Mouse (Mus musculus) C2C12 (cell line): Measurements from ENCODE around the gene Kcnip1. TPM values are rescaled to one million over a fixed set of nuclear protein-coding genes. Genes with fewer than 3 reads are reported as not detected.

Experiments
- H3K27me3 ChIP-seq: one replicate; pipeline ENCODE4 v1.6.1; 2011; ENCODE audit not compliant: control insufficient read depth, insufficient read depth, insufficient read length
- H3K36me3 ChIP-seq: one replicate; pipeline ENCODE4 v1.6.1; 2011; ENCODE audit not compliant: control insufficient read depth, insufficient read depth
- H3K4me3 ChIP-seq: one replicate; pipeline ENCODE4 v1.5.1; 2011; ENCODE audit warnings: mild to moderate bottlenecking, control low read depth; ENCODE audit not compliant: poor library complexity, insufficient read depth, severe bottlenecking
- H3K79me2 ChIP-seq: one replicate; pipeline ENCODE4 v1.6.1; 2011; ENCODE audit not compliant: control insufficient read depth, insufficient read depth
- H3K79me3 ChIP-seq: one replicate; pipeline ENCODE4 v1.6.1; 2011; ENCODE audit warnings: low read depth, control low read depth
- H3ac ChIP-seq: one replicate; pipeline ENCODE3; 2011; ENCODE audit warnings: low read depth; ENCODE audit not compliant: control insufficient read depth, insufficient read length
- CEBPB ChIP-seq: IDR thresholded peaks from one replicate; pipeline ENCODE4 v1.6.1; 2011; ENCODE audit warnings: low read depth, mild to moderate bottlenecking, control low read depth, moderate library complexity
- CTCF ChIP-seq: IDR thresholded peaks from one replicate; pipeline ENCODE4 v1.5.1; 2011; ENCODE audit not compliant: control insufficient read depth, insufficient read depth, insufficient read length
- FOSL1 ChIP-seq: IDR thresholded peaks from one replicate; pipeline ENCODE4 v1.8.0; 2011; ENCODE audit warnings: mild to moderate bottlenecking, low read length; ENCODE audit not compliant: poor library complexity, insufficient read depth, severe bottlenecking
- MAX ChIP-seq: IDR thresholded peaks from one replicate; pipeline ENCODE4 v1.6.1; 2011; ENCODE audit warnings: mild to moderate bottlenecking, control low read depth
- MYOD1 ChIP-seq: IDR thresholded peaks from one replicate; pipeline ENCODE4 v1.6.1; 2011; ENCODE audit warnings: low read depth; ENCODE audit not compliant: control insufficient read depth, insufficient read length
- MYOG ChIP-seq: IDR thresholded peaks from one replicate; pipeline ENCODE4 v1.6.1; 2011; ENCODE audit not compliant: control insufficient read depth, insufficient read length; ENCODE audit errors: extremely low read depth
- USF1 ChIP-seq: IDR thresholded peaks from one replicate; pipeline ENCODE4 v1.6.1; 2011; ENCODE audit warnings: low read depth, mild to moderate bottlenecking, control low read depth, moderate library complexity
- polyA plus RNA-seq: library from polyadenylated mRNA; unstranded; fragments of >200 nt; fragmentation: generic; extraction: Trizol; gene quantifications from one replicate; pipeline ENCODE4 v1.2.1, GENCODE M21; 2012; ENCODE audit warnings: missing spikeins

Kcnip1 gene
- polyA plus RNA-seq, 1 experiment = not detected

DNA sequence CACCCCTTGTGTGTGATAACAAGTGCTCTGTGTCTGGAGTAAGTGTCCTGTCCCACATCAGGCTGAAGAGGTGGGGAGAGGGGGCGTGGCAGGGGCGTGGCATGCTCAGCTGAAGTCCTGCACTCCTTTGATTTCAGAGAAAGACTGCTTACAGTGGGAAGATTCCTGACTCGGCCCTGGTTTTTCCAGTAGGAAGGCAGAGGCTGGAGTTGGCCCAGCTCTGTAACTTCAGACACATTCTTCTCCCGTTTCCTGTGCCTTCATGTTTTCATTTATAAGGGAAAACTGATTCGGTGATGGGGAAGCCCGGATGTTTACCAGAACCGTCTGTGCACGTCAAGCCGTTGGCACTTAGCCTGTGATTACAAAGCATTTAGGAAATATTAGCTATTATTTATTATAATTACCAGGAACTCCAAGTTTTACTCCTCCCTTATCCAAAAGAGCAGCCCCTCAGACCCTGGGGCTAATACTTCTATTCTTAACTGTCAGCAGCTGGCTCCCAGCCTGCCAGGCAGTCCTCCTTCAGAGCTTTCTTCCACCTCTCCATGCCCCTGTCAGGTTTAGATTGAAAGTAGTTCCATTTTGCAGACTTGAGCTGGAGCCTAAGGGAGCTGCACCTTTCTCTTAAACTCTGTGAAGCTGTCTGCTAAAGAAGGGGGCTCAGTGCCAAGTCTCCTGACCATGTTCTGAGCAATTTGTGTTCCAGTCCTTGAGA lies 120.8 kb downstream of the Kcnip1 start:
- TF ChIP-seq MYOD1 (no peak), USF1 (no peak), MYOG (no peak), FOSL1 (no peak), CEBPB (no peak), CTCF (no peak), MAX (no peak)
- Histone ChIP-seq H3ac (no peak overlapping the region), H3K79me2 (no peaks in the 10 kb centered on the region), H3K27me3 (no peaks in the 10 kb centered on the region), H3K36me3 (no peaks in the 10 kb centered on the region), H3K79me3 (no peaks in the 10 kb centered on the region), H3K4me3 (no peak overlapping the region)

DNA sequence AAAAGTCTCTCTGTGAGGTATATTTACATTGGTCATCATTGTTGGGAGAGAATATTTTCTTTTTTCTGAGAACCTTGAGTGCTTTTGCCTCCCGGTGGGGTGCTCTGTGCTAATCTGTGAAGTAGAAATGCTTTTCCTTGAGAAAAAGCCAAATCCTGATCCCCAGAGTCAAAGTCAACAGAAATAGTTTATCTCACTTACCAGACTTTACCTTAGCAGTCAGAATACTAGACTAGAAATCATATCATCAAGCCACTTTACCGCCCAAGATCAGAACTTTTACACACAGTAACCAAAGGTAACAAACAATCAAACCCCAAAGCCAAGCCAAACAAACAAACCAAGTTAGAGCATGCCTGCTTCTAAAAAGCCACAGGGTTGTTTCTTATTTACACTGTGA lies 122.7 kb downstream of the Kcnip1 start:
- Histone ChIP-seq H3K79me2 (no peaks in the 10 kb centered on the region), H3K27me3 (no peaks in the 10 kb centered on the region), H3K79me3 (no peaks in the 10 kb centered on the region), H3K4me3 (no peak overlapping the region), H3ac (no peak overlapping the region), H3K36me3 (no peaks in the 10 kb centered on the region)
- TF ChIP-seq USF1 (no peak), CTCF (no peak), MYOD1 (no peak), CEBPB (no peak), FOSL1 (no peak), MAX (no peak), MYOG (no peak)

DNA sequence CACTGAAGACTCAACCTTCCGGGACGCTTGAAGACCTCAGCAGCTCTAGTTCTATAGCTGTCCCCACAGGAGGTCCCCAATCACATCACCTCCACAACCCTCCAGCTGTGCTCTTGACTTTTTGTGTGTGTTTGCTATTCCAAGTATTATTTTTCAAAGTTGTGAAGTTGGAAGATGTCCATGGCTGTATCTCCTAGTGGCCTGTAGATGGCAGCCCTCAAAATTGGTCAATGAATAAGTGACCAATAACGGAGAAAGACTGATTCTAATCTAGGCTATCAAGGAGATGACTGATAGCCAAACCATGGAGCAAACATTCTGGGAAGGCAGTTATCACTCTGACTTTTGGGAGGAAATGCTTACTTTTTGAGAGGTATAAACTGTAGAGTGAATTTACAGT lies 123.4 kb downstream of the Kcnip1 start:
- TF ChIP-seq MYOG (no peak), USF1 (no peak)
- H3K4me3 ChIP-seq = no peak overlapping the region
- H3K79me2 ChIP-seq = no peaks in the 10 kb centered on the region
- no peak overlapping the region for H3ac ChIP-seq
- H3K79me3 ChIP-seq = no peaks in the 10 kb centered on the region
- H3K36me3 ChIP-seq = no peaks in the 10 kb centered on the region
- no peaks in the 10 kb centered on the region for H3K27me3 ChIP-seq

DNA sequence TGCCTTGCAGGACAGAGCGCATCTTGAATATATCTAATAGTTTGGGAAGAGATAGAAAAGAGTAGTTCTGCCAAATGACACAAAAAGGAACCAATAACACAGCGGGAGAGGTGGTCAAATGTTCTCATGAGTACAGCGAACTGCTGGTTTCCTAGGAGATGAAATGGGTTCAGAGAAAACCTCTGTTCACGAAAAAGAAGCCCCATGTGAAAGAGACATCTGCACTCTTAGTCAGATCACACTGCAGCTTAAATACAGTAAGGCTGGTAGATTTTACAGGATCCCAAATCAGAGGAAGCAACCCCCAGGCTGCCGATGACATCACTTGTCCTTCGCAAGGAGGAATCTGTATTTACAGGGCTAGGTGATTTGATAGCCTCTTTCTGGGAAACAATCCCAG lies 126.2 kb downstream of the Kcnip1 start:
- no peak overlapping the region for H3ac ChIP-seq
- no peaks in the 10 kb centered on the region for H3K27me3 ChIP-seq
- H3K4me3 ChIP-seq = no peak overlapping the region
- H3K79me3 ChIP-seq = no peaks in the 10 kb centered on the region
- H3K79me2 ChIP-seq = no peaks in the 10 kb centered on the region
- H3K36me3 ChIP-seq = no peaks in the 10 kb centered on the region
- no peak for TF ChIP-seq CTCF
- TF ChIP-seq MYOG = no peak
- TF ChIP-seq MAX = no peak
- no peak for TF ChIP-seq USF1
- TF ChIP-seq CEBPB = no peak
- no peak for TF ChIP-seq FOSL1
- TF ChIP-seq MYOD1 = no peak

GRCm38 (mm10) chr11:33864245-33864644 lies 128.7 kb downstream of the Kcnip1 start:
- no peak overlapping the region for H3K4me3 ChIP-seq

DNA sequence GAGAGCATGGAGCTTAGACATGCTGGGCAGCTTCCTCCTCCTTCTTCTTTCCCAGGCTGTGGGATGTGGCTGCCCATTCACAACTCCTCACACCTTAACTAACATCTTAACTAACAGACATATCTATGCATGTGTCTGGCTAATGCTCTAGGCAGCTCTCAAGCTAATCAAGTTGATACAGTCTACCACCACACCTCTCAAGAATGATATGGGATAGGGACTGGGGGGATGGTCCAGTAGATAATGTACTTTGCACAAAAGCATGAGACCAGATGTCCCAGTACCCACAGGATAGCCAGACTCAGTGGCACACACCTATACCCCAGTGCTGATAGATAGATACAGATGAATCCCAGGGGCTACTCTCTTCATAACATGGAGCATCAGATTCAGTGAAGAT lies 131.1 kb downstream of the Kcnip1 start:
- Histone ChIP-seq H3K27me3 (no peaks in the 10 kb centered on the region), H3K79me2 (no peaks in the 10 kb centered on the region)
- no peak for TF ChIP-seq CEBPB
- no peak for TF ChIP-seq USF1
- TF ChIP-seq MAX = no peak
- TF ChIP-seq CTCF = no peak
- no peak for TF ChIP-seq MYOD1
- no peak for TF ChIP-seq FOSL1

More at GRCm38 (mm10) chr11:33864245-33864644, 128.7 kb downstream of the Kcnip1 start:
- H3K36me3 ChIP-seq = no peaks in the 10 kb centered on the region
- no peaks in the 10 kb centered on the region for H3K79me3 ChIP-seq
- no peak overlapping the region for H3ac ChIP-seq
- H3K27me3 ChIP-seq = no peaks in the 10 kb centered on the region
- no peaks in the 10 kb centered on the region for H3K79me2 ChIP-seq
- TF ChIP-seq MAX = no peak
- TF ChIP-seq MYOG = no peak
- no peak for TF ChIP-seq CTCF
- no peak for TF ChIP-seq CEBPB
- TF ChIP-seq FOSL1 = no peak
- TF ChIP-seq USF1 = no peak
- no peak for TF ChIP-seq MYOD1

More for the DNA sequence above, 131.1 kb downstream of the Kcnip1 start:
- H3K79me3 ChIP-seq = no peaks in the 10 kb centered on the region
- H3ac ChIP-seq = no peak overlapping the region
- no peaks in the 10 kb centered on the region for H3K36me3 ChIP-seq
- no peak overlapping the region for H3K4me3 ChIP-seq
